Mouse (Mus musculus) adrenal gland, postnatal 10 days (tissue): Measurements from ENCODE around the gene Plek. TPM values are rescaled to one million over a fixed set of nuclear protein-coding genes. Genes with fewer than 3 reads are reported as not detected.
A peak's percentile ranks its signal among the peaks of the same experiment; 100 is the strongest.
"Not testable (repeated sequence)": the region's sequence is repeated elsewhere in the genome, so short reads cannot be mapped to it uniquely, and the experiment has no call there.

Source experiments
- DNase-seq: peaks from one replicate; pipeline ENCODE4 v3.0.0; 2021; ENCODE audit warnings: mixed read lengths
- long read RNA-seq, 2 experiments: library from polyadenylated mRNA; stranded (forward); transcript quantifications; one replicate each; pipeline ENCODE4 v2.0.0; 2021
- total RNA-seq, 2 experiments: library from RNA; stranded (reverse); gene quantifications; 2 replicates each; pipeline ENCODE4 v1.2.3; 2021

Gene Plek
- 1 to 10 TPM; 4.8 to 5.4 TPM for total RNA-seq
- long read RNA-seq, experiment 1, full-length matches to known transcripts, result 1 of 2 reads
- long read RNA-seq, experiment 1, partial matches to known transcripts, result 1 of 2 reads
- long read RNA-seq, experiment 1, other reads (novel, unspliced or antisense), result 0 of 2 reads
- long read RNA-seq, experiment 2, partial matches to known transcripts, result 1 of 2 reads
- long read RNA-seq, experiment 2, other reads (novel, unspliced or antisense), result 1 of 2 reads

DNA sequence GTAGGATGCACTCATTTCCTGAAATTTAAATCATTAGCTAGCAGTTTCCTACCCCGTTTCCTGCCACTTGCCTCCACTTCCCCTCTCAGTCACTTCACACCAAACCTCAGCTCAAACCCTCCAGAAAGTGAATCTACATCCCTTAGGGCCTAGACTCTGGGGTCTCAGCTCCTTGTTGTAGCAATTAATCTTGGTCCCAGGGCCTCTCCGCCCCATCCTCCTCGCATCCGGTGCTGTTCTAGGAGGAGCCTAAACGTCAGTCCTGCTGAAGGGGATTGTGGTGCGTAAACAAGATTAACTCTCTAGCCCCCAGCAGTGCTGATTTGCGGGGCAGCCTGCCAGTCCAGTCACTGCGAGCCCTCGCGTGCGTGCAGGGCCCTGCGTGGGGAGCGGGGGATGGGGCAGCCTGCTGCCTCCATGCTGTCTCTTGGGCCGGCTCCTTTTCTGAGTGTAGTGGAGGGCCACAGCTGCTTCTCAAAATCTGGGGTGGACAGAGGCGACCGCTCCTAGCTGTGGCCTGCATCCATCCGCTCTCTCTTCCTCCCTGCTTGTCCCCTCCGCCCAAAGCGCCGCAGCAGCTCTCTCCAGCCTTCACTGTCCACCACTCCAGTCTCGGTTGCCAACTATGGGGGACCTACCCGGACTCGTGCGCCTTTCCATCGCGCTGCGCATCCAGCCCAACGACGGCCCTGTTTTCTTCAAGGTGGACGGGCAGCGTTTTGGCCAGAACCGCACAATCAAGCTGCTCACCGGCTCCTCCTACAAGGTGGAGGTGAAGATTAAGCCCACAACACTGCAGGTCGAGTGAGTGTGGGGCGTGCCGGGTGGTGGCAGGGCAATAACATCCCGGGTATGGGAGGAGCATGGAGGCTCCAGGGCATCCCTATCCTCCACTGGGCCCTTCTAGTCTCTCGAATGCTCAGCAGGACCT, at the start of gene Plek, which contains the start of gene Cnrip1:
Gene Plek, minus strand, starts transcription at position 837 of the 931 bp plus-strand sequence.
Gene Cnrip1, plus strand, starts transcription at position 42 of the 931 bp plus-strand sequence.
- peak; percentile 79 for DNase-seq

- DNase-seq, result no peak
Measured at GRCm38 (mm10) chr11:17086106-17086505, 33.9 kb upstream of the Plek start.

GRCm38 (mm10) chr11:17083866-17084265, 31.7 kb upstream of the Plek start:
- no peak for DNase-seq

GRCm38 (mm10) chr11:17083455-17083854, 31.3 kb upstream of the Plek start:
- no peak for DNase-seq

DNA sequence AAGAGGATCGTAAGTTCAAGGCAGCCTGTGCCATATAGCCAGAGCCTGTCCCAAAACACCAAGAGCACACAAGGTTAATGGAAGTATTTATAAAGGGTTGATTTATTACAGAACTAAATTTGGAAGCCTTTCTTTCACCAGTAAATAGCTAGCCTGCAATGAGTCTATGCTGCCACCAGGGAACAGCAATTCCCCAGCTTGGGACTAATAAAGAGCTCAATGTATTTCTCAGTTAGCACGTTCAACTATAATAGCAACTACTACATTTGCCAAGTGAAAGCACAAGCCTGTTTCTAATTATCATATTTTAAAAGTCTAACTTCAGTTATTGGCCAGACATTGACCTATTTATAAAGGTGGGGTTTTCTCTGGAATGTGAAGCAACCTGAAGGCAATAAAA, 30.8 kb upstream of the Plek start:
- peak; percentile 38 for DNase-seq

GRCm38 (mm10) chr11:17082086-17082485, 29.9 kb upstream of the Plek start:
- no peak for DNase-seq

DNA sequence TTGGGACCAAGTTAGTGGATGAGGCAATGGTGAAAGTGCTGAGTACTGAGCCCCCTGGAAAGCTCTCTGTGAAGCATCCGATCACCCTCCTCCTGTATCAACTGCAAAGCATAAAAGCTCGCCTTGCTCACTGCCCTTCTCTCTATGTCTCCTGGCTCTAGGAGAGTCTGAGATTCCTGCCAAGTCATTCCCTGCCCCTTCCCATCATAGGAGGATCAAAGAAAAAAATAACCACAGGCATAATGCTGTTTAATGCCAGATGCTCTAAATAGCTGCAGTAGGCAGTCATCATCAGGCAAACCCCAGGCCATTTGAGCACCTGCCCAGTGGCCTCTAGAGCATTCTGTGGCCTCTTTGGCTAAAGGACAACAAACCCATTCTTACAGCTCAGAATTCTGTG, 23.5 kb upstream of the Plek start:
- DNase-seq, result no peak

DNA sequence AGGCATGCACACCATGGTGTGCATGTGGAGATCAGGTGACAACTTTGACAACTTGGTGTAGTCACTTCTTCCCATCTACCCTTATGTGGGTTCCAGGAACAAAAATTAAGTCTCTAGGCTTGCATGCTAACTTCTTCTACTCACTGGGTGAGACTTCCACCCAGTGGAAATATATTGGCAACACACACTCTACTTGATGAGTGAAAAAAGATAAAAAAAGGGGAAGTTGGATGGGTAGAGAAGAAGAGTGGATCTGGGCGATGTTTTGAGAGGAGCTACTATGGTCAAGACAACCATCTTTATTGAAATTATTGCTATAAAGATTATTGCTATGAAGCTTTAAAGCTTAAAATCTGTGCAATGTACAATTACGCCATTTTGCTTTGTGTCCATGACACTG, 17.2 kb upstream of the Plek start:
- not testable (repeated sequence) for DNase-seq

GRCm38 (mm10) chr11:17052476-17053049, 382 bp upstream of the Plek start:
- no peak for DNase-seq

DNA sequence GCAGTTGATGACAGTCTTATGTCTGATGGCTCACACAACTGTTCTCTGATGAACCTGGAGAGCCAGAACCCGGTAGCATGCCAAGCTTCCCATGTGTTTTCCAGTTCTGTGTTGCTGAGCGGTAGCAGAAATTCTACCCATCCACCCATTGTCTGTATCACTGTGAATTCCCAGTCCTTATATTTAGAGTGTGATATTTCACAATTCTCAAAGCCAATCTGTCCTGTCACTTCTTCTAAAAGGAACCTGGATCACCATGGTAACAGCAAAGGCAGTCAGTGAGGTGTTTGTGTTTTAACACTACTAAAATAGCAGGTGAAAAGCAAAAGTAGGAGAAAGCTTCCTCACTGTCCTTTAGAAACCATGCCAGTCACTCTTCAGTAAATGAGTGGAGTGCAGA, 6.4 kb downstream of the Plek start:
- DNase-seq, result no peak

- no peak for DNase-seq
Measured at GRCm38 (mm10) chr11:17023984-17024383, 28.2 kb downstream of the Plek start.

DNA sequence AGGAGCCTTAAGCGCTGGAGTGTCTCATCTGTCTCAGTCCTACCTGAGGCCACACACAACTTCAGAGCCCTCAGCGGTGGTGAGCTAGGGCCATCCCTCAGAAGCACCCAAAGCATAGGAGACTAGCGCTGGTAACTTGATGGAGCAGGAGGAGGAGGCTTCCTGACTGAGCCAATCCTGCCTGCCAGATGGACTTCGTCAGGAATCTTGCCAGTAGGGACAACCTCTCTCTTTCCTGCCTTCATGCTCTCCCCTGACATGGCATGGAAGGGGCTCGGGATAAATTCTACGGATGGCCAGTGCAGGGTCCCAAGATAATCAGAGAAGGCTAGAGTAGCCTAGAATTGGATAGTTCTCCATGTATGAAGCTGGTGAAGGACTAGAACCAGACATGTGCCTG, 29.0 kb downstream of the Plek start:
- DNase-seq, result no peak

DNA sequence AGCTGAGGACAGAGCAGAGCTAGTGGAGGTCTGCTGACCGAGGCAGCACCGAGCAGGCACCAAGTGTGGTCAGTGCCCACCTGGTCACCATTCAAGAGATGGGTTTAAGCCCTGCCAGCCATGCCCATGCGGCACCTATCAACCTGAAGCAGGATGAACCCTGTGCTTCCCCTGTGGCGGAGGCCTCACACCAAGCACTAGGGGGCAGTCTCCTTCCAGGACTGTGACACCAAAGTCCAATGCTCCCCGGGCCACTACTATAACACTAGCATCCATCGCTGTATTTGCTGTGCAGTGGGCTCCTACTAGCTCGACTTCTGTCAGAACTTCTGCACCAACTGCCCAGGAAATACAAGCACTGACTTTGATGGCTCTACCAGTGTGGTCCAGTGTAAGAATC, 32.9 kb downstream of the Plek start:
- no peak for DNase-seq

DNA sequence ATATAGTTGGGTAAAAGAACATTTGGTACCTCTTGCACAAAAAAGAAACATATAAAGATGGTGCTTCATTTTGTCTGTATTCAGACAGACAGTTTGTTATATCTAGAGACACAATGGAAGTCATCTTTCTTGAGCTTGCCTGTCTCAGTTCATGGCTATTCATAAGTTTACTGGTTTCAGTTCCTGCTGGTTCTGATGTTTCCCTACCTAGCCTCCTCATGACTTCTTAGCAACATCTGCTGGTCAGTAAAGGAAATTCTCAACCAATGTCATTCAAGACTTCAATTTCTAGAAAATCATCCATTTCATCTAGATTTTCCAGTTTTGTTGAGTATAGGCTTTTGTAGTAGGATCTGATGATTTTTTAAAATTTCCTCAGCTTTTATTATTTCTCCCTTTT, 39.2 kb downstream of the Plek start:
- no peak for DNase-seq

GRCm38 (mm10) chr11:17008498-17008941, 43.7 kb downstream of the Plek start:
- no peak for DNase-seq

DNA sequence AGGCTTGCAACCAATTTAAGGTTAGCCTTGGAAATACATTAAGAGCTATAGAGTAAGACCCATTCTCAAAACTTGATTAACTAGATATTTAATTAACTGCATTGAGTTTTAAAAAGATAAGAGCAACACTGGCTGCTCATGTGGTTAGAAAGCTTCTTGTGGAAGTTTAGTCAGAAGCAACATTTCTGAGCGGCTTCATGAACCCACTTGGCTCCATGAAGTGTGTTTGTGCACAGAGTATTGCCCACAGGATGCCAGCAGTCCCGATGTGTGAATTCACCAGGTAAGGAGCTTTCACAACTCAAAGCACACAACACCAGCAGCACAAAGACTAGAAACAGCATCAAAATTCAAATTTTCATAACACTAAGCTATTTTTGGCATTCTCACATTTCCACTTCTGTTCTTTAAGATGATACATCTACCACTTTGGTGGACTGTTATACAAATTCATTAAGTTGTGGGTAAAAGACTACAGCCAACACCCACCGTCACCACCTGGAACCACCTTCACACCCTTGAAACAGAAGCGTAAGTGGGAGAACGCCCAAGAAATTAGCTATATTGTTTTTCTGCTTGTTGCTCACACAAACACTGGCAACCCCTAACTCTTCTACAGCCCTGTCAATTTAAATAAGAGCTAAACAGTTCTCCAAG, 44.5 kb downstream of the Plek start:
- no peak for DNase-seq

DNA sequence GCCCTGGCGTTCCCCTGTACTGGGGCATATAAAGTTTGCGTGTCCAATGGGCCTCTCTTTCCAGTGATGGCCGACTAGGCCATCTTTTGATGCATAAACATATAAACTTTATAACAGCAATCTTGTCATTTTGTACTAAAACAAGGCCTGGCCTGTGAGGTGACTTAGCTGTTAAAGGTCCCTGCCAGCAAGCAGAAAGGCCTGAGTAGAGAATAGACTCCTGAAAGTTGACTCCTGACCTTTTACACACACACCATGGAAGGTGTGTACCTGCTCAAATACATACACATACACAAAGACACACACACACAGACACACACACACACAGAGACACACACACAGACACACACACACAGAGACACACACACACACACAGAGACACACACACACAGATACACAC, 45.7 kb downstream of the Plek start:
- not testable (repeated sequence) for DNase-seq

- DNase-seq, result no peak
Measured at GRCm38 (mm10) chr11:17004899-17005846, 47.0 kb downstream of the Plek start.

DNA sequence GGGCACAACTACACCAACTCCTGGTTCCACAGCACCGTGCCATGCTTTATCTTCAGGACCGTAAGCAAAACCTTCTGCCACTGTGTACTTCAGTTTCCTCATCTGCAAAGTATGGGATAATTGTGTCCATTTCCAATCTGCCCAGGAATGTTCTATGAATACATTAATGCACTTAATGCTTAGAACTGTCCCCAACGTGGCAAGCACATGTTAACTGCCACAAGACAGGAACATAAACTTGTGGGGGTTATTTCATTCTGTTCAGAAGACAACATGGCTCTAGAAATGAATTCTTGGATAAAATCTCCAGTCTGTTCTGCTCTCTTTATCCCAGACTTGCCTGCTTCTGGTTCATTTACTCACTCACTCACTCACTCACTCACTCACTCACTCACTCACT, 48.4 kb downstream of the Plek start:
- DNase-seq, result no peak

- DNase-seq, result no peak
Measured at GRCm38 (mm10) chr11:17002739-17003373, 49.3 kb downstream of the Plek start.
